Mouse (Mus musculus) right cerebral cortex, postnatal 25 days (tissue): ENCODE measurements around the gene Lrrc66.
"Not testable (repeated sequence)": the region's sequence is repeated elsewhere in the genome, so short reads cannot be mapped to it uniquely, and the experiment has no call there.

Source experiments
- DNase-seq: peaks from one replicate; pipeline ENCODE4 v3.0.0; 2022

The Lrrc66 gene

GRCm38 (mm10) chr5:73611071-73611470, 21.3 kb downstream of the Lrrc66 start:
- DNase-seq, result no peak

- no peak for DNase-seq
Measured at GRCm38 (mm10) chr5:73604964-73605363, 27.4 kb downstream of the Lrrc66 start.

GRCm38 (mm10) chr5:73604542-73604941, 27.8 kb downstream of the Lrrc66 start:
- no peak for DNase-seq

- DNase-seq, result no peak
Measured at GRCm38 (mm10) chr5:73602865-73603264, 29.5 kb downstream of the Lrrc66 start.

- DNase-seq, result peak; percentile 11
Measured at GRCm38 (mm10) chr5:73601361-73601763, 31.0 kb downstream of the Lrrc66 start.

- DNase-seq, result no peak
Measured at GRCm38 (mm10) chr5:73599991-73600390, 32.3 kb downstream of the Lrrc66 start.

- peak; percentile 6 for DNase-seq
Measured at GRCm38 (mm10) chr5:73598943-73599695, 33.2 kb downstream of the Lrrc66 start.

GRCm38 (mm10) chr5:73587119-73587518, 45.2 kb downstream of the Lrrc66 start:
- no peak for DNase-seq

GRCm38 (mm10) chr5:73586597-73586996, 45.7 kb downstream of the Lrrc66 start:
- DNase-seq, result no peak

GRCm38 (mm10) chr5:73585212-73586115, 46.9 kb downstream of the Lrrc66 start:
- no peak for DNase-seq

- DNase-seq, result not testable (repeated sequence)
Measured at GRCm38 (mm10) chr5:73584011-73584410, 48.3 kb downstream of the Lrrc66 start.

GRCm38 (mm10) chr5:73578131-73578530, 54.2 kb downstream of the Lrrc66 start:
- no peak for DNase-seq

- DNase-seq, result peak; percentile 43
Measured at GRCm38 (mm10) chr5:73576708-73577107, 55.6 kb downstream of the Lrrc66 start.

GRCm38 (mm10) chr5:73574616-73575015, 57.7 kb downstream of the Lrrc66 start:
- DNase-seq, result no peak

GRCm38 (mm10) chr5:73573789-73574188, 58.5 kb downstream of the Lrrc66 start:
- DNase-seq, result no peak

- DNase-seq, result no peak
Measured at GRCm38 (mm10) chr5:73572846-73573245, 59.5 kb downstream of the Lrrc66 start.

- no peak for DNase-seq
Measured at GRCm38 (mm10) chr5:73571395-73572156, 60.8 kb downstream of the Lrrc66 start.

- no peak for DNase-seq
Measured at GRCm38 (mm10) chr5:73569181-73569580, 63.1 kb downstream of the Lrrc66 start.

GRCm38 (mm10) chr5:73566892-73567291, 65.4 kb downstream of the Lrrc66 start:
- no peak for DNase-seq

- DNase-seq, result no peak
Measured at GRCm38 (mm10) chr5:73566119-73566518, 66.2 kb downstream of the Lrrc66 start.

- DNase-seq, result no peak
Measured at GRCm38 (mm10) chr5:73564038-73564437, 68.3 kb downstream of the Lrrc66 start.

- DNase-seq, result no peak
Measured at GRCm38 (mm10) chr5:73558756-73559155, 73.6 kb downstream of the Lrrc66 start.
